Mouse (Mus musculus): ENCODE measurements around the gene Cpt1b. TPM values are rescaled to one million over a fixed set of nuclear protein-coding genes. Genes with fewer than 3 reads are reported as not detected.
A peak's percentile ranks its signal among the peaks of the same experiment; 100 is the strongest.

The Cpt1b gene
- polyA plus RNA-seq, 1 experiment from 2014 or later: 3.3 TPM

GRCm38 (mm10) chr15:89374801-89375534 is 50.7 kb downstream of the Cpt1b start:
- WGBS: 90% methylated on average over 17 of the region's 17 CpGs
- Histone ChIP-seq H3K27ac (ENCODE audit: low read length) (no peak overlapping the region), H3K27me3 (replicated peaks; ENCODE audit: insufficient read depth, low read length) (peaks cover 32% of the 10 kb centered on the region), H3K9ac (replicated peaks; ENCODE audit: low read depth) (no peak overlapping the region), H3K9me3 (ENCODE audit: low read length) (no peaks in the 10 kb centered on the region), H3K36me3 (ENCODE audit: insufficient read depth, low read length) (peaks cover 16% of the 10 kb centered on the region), H3K4me1 (ENCODE audit: insufficient read depth, low read depth, low read length) (peaks cover 8% of the 10 kb centered on the region), H3K4me3 (ENCODE audit: low read depth, low read length) (no peak overlapping the region), H3K4me2 (replicated peaks; ENCODE audit: low read depth, low read length) (no peak overlapping the region)
- no peak for DNase-seq (ENCODE audit: low spot score)
- TF ChIP-seq EP300 (IDR thresholded peaks at IDR 0.05) (no peak), CTCF (IDR thresholded peaks at IDR 0.05) (no peak)
- ATAC-seq: no peak

- WGBS: 46% methylated on average over 9 of the region's 9 CpGs
- Histone ChIP-seq H3K4me3 (ENCODE audit: low read depth, low read length) (peak overlapping the region; percentile 68), H3K4me2 (replicated peaks; ENCODE audit: low read depth, low read length) (peak overlapping the region; percentile 85), H3K9me3 (ENCODE audit: low read length) (no peaks in the 10 kb centered on the region), H3K27me3 (replicated peaks; ENCODE audit: insufficient read depth, low read length) (peaks cover 30% of the 10 kb centered on the region), H3K36me3 (ENCODE audit: insufficient read depth, low read length) (peaks cover 22% of the 10 kb centered on the region), H3K27ac (ENCODE audit: low read length) (no peak overlapping the region), H3K9ac (replicated peaks; ENCODE audit: low read depth) (peak overlapping the region; percentile 56; the same call in 1 of the 2 replicates), H3K4me1 (ENCODE audit: insufficient read depth, low read depth, low read length) (peaks cover 8% of the 10 kb centered on the region)
- DNase-seq (ENCODE audit: low spot score) (no peak), ATAC-seq (no peak)
- TF ChIP-seq EP300 (IDR thresholded peaks at IDR 0.05) (no peak), CTCF (IDR thresholded peaks at IDR 0.05) (no peak)
Observed at GRCm38 (mm10) chr15:89374340-89374739, 51.3 kb downstream of the Cpt1b start.

GRCm38 (mm10) chr15:89373762-89374248 is 51.9 kb downstream of the Cpt1b start, which contains the start of gene Sco2:
Gene Sco2 (minus strand): TSS chr15:89373846.
- peak within 1 kb of the TSS; percentile 88 for H3K27ac ChIP-seq (ENCODE audit: low read length)
- H3K36me3 ChIP-seq (ENCODE audit: insufficient read depth, low read length): peaks cover 23% of the 10 kb centered on the region
- peak within 1 kb of the TSS; percentile 85 for H3K4me2 ChIP-seq (replicated peaks; ENCODE audit: low read depth, low read length)
- peak within 1 kb of the TSS; percentile 56 for H3K9ac ChIP-seq (replicated peaks; ENCODE audit: low read depth)
- peak; percentile 88 for ATAC-seq
- H3K9me3 ChIP-seq (ENCODE audit: low read length): no peaks in the 10 kb centered on the region
- H3K27me3 ChIP-seq (replicated peaks; ENCODE audit: insufficient read depth, low read length): peaks cover 25% of the 10 kb centered on the region
- H3K4me1 ChIP-seq (ENCODE audit: insufficient read depth, low read depth, low read length): peaks cover 8% of the 10 kb centered on the region
- 3% methylated on average over 37 of the region's 42 CpGs for WGBS
- DNase-seq (ENCODE audit: low spot score): peak; percentile 93
- TF ChIP-seq EP300 (IDR thresholded peaks at IDR 0.05) (no peak), CTCF (IDR thresholded peaks at IDR 0.05) (peak; percentile 83)
- H3K4me3 ChIP-seq (ENCODE audit: low read depth, low read length): peak within 1 kb of the TSS; percentile 68

GRCm38 (mm10) chr15:89373027-89373761 is 52.5 kb downstream of the Cpt1b start:
- peak overlapping the region; percentile 85 for H3K4me2 ChIP-seq (replicated peaks; ENCODE audit: low read depth, low read length)
- TF ChIP-seq CTCF (IDR thresholded peaks at IDR 0.05): peak; percentile 81
- TF ChIP-seq EP300 (IDR thresholded peaks at IDR 0.05): no peak
- H3K4me1 ChIP-seq (ENCODE audit: insufficient read depth, low read depth, low read length): peaks cover 8% of the 10 kb centered on the region
- peak; percentile 90 for DNase-seq (ENCODE audit: low spot score)
- H3K27ac ChIP-seq (ENCODE audit: low read length): peak overlapping the region; percentile 88
- H3K36me3 ChIP-seq (ENCODE audit: insufficient read depth, low read length): peaks cover 27% of the 10 kb centered on the region
- WGBS: 1% methylated on average over 35 of the region's 35 CpGs
- peak; percentile 92 for ATAC-seq
- H3K9ac ChIP-seq (replicated peaks; ENCODE audit: low read depth): peak overlapping the region; percentile 56
- no peaks in the 10 kb centered on the region for H3K9me3 ChIP-seq (ENCODE audit: low read length)
- H3K4me3 ChIP-seq (ENCODE audit: low read depth, low read length): peak overlapping the region; percentile 68
- H3K27me3 ChIP-seq (replicated peaks; ENCODE audit: insufficient read depth, low read length): peaks cover 20% of the 10 kb centered on the region

GRCm38 (mm10) chr15:89372536-89372935 is 53.1 kb downstream of the Cpt1b start:
- DNase-seq (ENCODE audit: low spot score) (no peak), ATAC-seq (no peak)
- WGBS: 83% methylated on average over 7 of the region's 7 CpGs
- Histone ChIP-seq H3K4me1 (ENCODE audit: insufficient read depth, low read depth, low read length) (peaks cover 8% of the 10 kb centered on the region), H3K36me3 (ENCODE audit: insufficient read depth, low read length) (peaks cover 34% of the 10 kb centered on the region), H3K4me2 (replicated peaks; ENCODE audit: low read depth, low read length) (no peak overlapping the region), H3K9ac (replicated peaks; ENCODE audit: low read depth) (no peak overlapping the region), H3K4me3 (ENCODE audit: low read depth, low read length) (no peak overlapping the region), H3K9me3 (ENCODE audit: low read length) (no peaks in the 10 kb centered on the region), H3K27ac (ENCODE audit: low read length) (no peak overlapping the region), H3K27me3 (replicated peaks; ENCODE audit: insufficient read depth, low read length) (peaks cover 13% of the 10 kb centered on the region)
- TF ChIP-seq EP300 (IDR thresholded peaks at IDR 0.05): no peak
- TF ChIP-seq CTCF (IDR thresholded peaks at IDR 0.05): no peak

- H3K27me3 ChIP-seq (replicated peaks; ENCODE audit: insufficient read depth, low read length): peaks cover 9% of the 10 kb centered on the region
- no peak overlapping the region for H3K4me3 ChIP-seq (ENCODE audit: low read depth, low read length)
- WGBS: 82% methylated on average over 13 of the region's 13 CpGs
- H3K9me3 ChIP-seq (ENCODE audit: low read length): no peaks in the 10 kb centered on the region
- peaks cover 8% of the 10 kb centered on the region for H3K4me1 ChIP-seq (ENCODE audit: insufficient read depth, low read depth, low read length)
- H3K9ac ChIP-seq (replicated peaks; ENCODE audit: low read depth): no peak overlapping the region
- H3K36me3 ChIP-seq (ENCODE audit: insufficient read depth, low read length): peaks cover 34% of the 10 kb centered on the region
- no peak overlapping the region for H3K4me2 ChIP-seq (replicated peaks; ENCODE audit: low read depth, low read length)
- TF ChIP-seq CTCF (IDR thresholded peaks at IDR 0.05) (no peak), EP300 (IDR thresholded peaks at IDR 0.05) (no peak)
- ATAC-seq: no peak
- no peak for DNase-seq (ENCODE audit: low spot score)
- H3K27ac ChIP-seq (ENCODE audit: low read length): no peak overlapping the region
Observed at GRCm38 (mm10) chr15:89372068-89372467, 53.6 kb downstream of the Cpt1b start.

Other genes starting within 250 kb of the Cpt1b start
- gene Plxnb2, start 245.1 kb downstream of the Cpt1b start, polyA plus RNA-seq (2015; fragmentation: Nextera tagmentation; extraction: Ambion mirVana): 73.1 and 104 TPM in 2 replicates
- gene Dennd6b, start 229.4 kb downstream of the Cpt1b start, polyA plus RNA-seq (2015; fragmentation: Nextera tagmentation; extraction: Ambion mirVana): 4.4 and 5.0 TPM in 2 replicates
- 22.7 and 24.1 TPM in 2 replicates for gene Ppp6r2, start 214.3 kb downstream of the Cpt1b start, polyA plus RNA-seq (2015; fragmentation: Nextera tagmentation; extraction: Ambion mirVana)
- gene Sbf1, start 110.6 kb downstream of the Cpt1b start, polyA plus RNA-seq (2015; fragmentation: Nextera tagmentation; extraction: Ambion mirVana): 28.1 and 30.9 TPM in 2 replicates
- 0.11 and 0.12 TPM in 2 replicates for gene Adm2, start 103.1 kb downstream of the Cpt1b start, polyA plus RNA-seq (2015; fragmentation: Nextera tagmentation; extraction: Ambion mirVana)
- not detected in 2 replicates for gene Miox, start 91.5 kb downstream of the Cpt1b start, polyA plus RNA-seq (2015; fragmentation: Nextera tagmentation; extraction: Ambion mirVana)
- gene Lmf2, start 70.2 kb downstream of the Cpt1b start, polyA plus RNA-seq (2015; fragmentation: Nextera tagmentation; extraction: Ambion mirVana): 44.8 and 48.1 TPM in 2 replicates
- gene Ncaph2, start 70.1 kb downstream of the Cpt1b start, polyA plus RNA-seq (2015; fragmentation: Nextera tagmentation; extraction: Ambion mirVana): 73.7 and 80.7 TPM in 2 replicates
- gene Sco2, start 52.0 kb downstream of the Cpt1b start, polyA plus RNA-seq (2015; fragmentation: Nextera tagmentation; extraction: Ambion mirVana): 5.9 and 8.7 TPM in 2 replicates
- 2.1 and 2.2 TPM in 2 replicates for gene Tymp, start 48.8 kb downstream of the Cpt1b start, polyA plus RNA-seq (2015; fragmentation: Nextera tagmentation; extraction: Ambion mirVana)
- gene Odf3b, start 46.6 kb downstream of the Cpt1b start, polyA plus RNA-seq (2015; fragmentation: Nextera tagmentation; extraction: Ambion mirVana): 33.2 and 34.9 TPM in 2 replicates
- not detected in 2 replicates for gene Klhdc7b, start 40.9 kb downstream of the Cpt1b start, polyA plus RNA-seq (2015; fragmentation: Nextera tagmentation; extraction: Ambion mirVana)
- not detected in 2 replicates for gene Syce3, start 15.4 kb downstream of the Cpt1b start, polyA plus RNA-seq (2015; fragmentation: Nextera tagmentation; extraction: Ambion mirVana)
- 2.2 and 3.0 TPM in 2 replicates for gene C730034F03Rik, start 3.7 kb upstream of the Cpt1b start, polyA plus RNA-seq (2015; fragmentation: Nextera tagmentation; extraction: Ambion mirVana)
- not detected in 2 replicates for gene Gm44502, start 3.8 kb upstream of the Cpt1b start, polyA plus RNA-seq (2015; fragmentation: Nextera tagmentation; extraction: Ambion mirVana)
- gene Chkb, start 4.0 kb upstream of the Cpt1b start, polyA plus RNA-seq (2015; fragmentation: Nextera tagmentation; extraction: Ambion mirVana): 64.9 and 71.2 TPM in 2 replicates
- 0.06 and 0.14 TPM in 2 replicates for gene Mapk8ip2, start 28.1 kb upstream of the Cpt1b start, polyA plus RNA-seq (2015; fragmentation: Nextera tagmentation; extraction: Ambion mirVana)
- gene Arsa, start 51.6 kb upstream of the Cpt1b start, polyA plus RNA-seq (2015; fragmentation: Nextera tagmentation; extraction: Ambion mirVana): 22.4 and 23.3 TPM in 2 replicates
- 1.8 and 2.2 TPM in 2 replicates for gene Shank3, start 73.8 kb upstream of the Cpt1b start, polyA plus RNA-seq (2015; fragmentation: Nextera tagmentation; extraction: Ambion mirVana)
- 0.08 TPM in 1 of 2 replicates, not detected in the other for gene Acr, start 142.5 kb upstream of the Cpt1b start, polyA plus RNA-seq (2015; fragmentation: Nextera tagmentation; extraction: Ambion mirVana)
- 23.1 and 24.2 TPM in 2 replicates for gene Rabl2, start 166.1 kb upstream of the Cpt1b start, polyA plus RNA-seq (2015; fragmentation: Nextera tagmentation; extraction: Ambion mirVana)

Data from lung, postnatal 0 days (tissue).